Mouse (Mus musculus): ENCODE results near the gene Prox2. TPM values are rescaled to one million over a fixed set of nuclear protein-coding genes. Genes with fewer than 3 reads are reported as not detected.

Gene Prox2
- polyA plus RNA-seq, 1 experiment, result 2.6 TPM

GRCm38 (mm10) chr12:85135513-85136470 lies 25.2 kb upstream of the Prox2 start:
- DNase-seq, result no peak
- no peaks in the 10 kb centered on the region for H3K4me1 ChIP-seq (ENCODE audit: control insufficient read depth, insufficient read depth, low read length)
- TF ChIP-seq CTCF (IDR thresholded peaks at IDR 0.05; ENCODE audit: insufficient read depth, low read length) (no peak), POLR2A (IDR thresholded peaks at IDR 0.05; ENCODE audit: borderline replicate concordance, extremely low read depth, low read depth, low read length) (no peak)
- 57% methylated on average over 19 of the region's 19 CpGs for WGBS
- no peak overlapping the region for H3K4me3 ChIP-seq (replicated peaks; ENCODE audit: extremely low read depth, low read depth, low read length)

GRCm38 (mm10) chr12:85134043-85134794 lies 23.7 kb upstream of the Prox2 start:
- no peak for DNase-seq
- H3K4me3 ChIP-seq (replicated peaks; ENCODE audit: extremely low read depth, low read depth, low read length), result no peak overlapping the region
- TF ChIP-seq CTCF (IDR thresholded peaks at IDR 0.05; ENCODE audit: insufficient read depth, low read length), result no peak
- H3K4me1 ChIP-seq (ENCODE audit: control insufficient read depth, insufficient read depth, low read length), result no peaks in the 10 kb centered on the region
- 77% methylated on average over 8 of the region's 8 CpGs for WGBS

DNA sequence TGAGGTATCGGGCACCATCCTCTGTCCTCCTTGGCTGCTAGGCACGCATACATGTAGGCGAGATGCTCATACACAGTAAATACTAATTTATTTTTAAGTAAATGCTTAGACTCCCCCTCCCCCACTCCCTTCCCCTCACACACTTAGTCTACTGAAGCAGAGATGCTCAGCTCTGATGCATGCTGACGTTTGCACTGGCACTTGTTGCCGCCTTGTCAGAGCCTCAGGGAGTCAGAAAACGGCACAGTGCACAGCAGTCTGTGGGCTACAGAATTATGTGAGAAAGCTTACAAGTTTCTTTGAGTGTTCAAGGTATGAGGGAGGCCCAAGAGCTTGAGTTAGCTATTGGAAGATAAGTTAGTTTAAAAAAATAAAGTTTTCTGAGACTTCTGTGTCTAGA lies 20.8 kb upstream of the Prox2 start:
- no peak for DNase-seq
- TF ChIP-seq CTCF (IDR thresholded peaks at IDR 0.05; ENCODE audit: insufficient read depth, low read length), result no peak
- no peak for TF ChIP-seq POLR2A (IDR thresholded peaks at IDR 0.05; ENCODE audit: borderline replicate concordance, extremely low read depth, low read depth, low read length)
- no peaks in the 10 kb centered on the region for H3K4me1 ChIP-seq (ENCODE audit: control insufficient read depth, insufficient read depth, low read length)
- H3K4me3 ChIP-seq (replicated peaks; ENCODE audit: extremely low read depth, low read depth, low read length), result no peak overlapping the region
- WGBS, result 90% methylated on average over 6 of the region's 6 CpGs

DNA sequence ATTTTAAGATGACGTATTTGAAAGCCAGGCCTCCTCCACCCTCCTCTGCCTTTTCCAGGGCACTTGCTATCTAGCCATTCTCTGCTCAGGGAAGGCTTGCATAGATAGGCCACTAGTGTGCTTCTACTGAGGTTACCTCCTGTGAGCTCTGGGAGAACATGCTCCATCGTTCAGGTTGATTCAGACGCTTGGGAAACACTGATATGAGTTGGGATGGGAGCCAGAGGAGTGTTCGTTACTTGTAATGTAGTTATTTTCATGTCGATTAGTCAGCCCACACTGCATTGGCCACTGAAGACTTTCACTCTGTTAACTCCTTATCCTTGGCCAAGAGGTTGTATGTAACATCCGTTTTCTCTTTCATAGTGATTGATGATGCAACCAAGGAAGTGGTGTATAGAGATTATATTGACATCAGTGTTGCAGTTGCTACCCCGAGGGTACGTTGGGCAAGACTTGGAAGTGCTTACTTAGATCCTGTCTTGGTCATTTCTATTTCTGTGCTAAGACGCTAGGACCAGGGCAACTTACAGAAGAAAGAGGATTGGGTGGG lies 18.9 kb upstream of the Prox2 start:
- H3K4me3 ChIP-seq (replicated peaks; ENCODE audit: extremely low read depth, low read depth, low read length), result no peak overlapping the region
- no peak for DNase-seq
- TF ChIP-seq POLR2A (IDR thresholded peaks at IDR 0.05; ENCODE audit: borderline replicate concordance, extremely low read depth, low read depth, low read length), result no peak
- no peaks in the 10 kb centered on the region for H3K4me1 ChIP-seq (ENCODE audit: control insufficient read depth, insufficient read depth, low read length)
- 85% methylated on average over 9 of the region's 9 CpGs for WGBS

- Histone ChIP-seq H3K4me3 (replicated peaks; ENCODE audit: extremely low read depth, low read depth, low read length) (no peak overlapping the region), H3K4me1 (ENCODE audit: control insufficient read depth, insufficient read depth, low read length) (no peaks in the 10 kb centered on the region)
- DNase-seq, result no peak
- TF ChIP-seq CTCF (IDR thresholded peaks at IDR 0.05; ENCODE audit: insufficient read depth, low read length), result no peak
- no peak for TF ChIP-seq POLR2A (IDR thresholded peaks at IDR 0.05; ENCODE audit: borderline replicate concordance, extremely low read depth, low read depth, low read length)
- 68% methylated on average over 8 of the region's 8 CpGs for WGBS
Observed at GRCm38 (mm10) chr12:85126986-85127603, 16.5 kb upstream of the Prox2 start.

GRCm38 (mm10) chr12:85124751-85125150 lies 14.2 kb upstream of the Prox2 start:
- 91% methylated on average over 5 of the region's 5 CpGs for WGBS
- no peak overlapping the region for H3K4me3 ChIP-seq (replicated peaks; ENCODE audit: extremely low read depth, low read depth, low read length)
- TF ChIP-seq CTCF (IDR thresholded peaks at IDR 0.05; ENCODE audit: insufficient read depth, low read length) (no peak), POLR2A (IDR thresholded peaks at IDR 0.05; ENCODE audit: borderline replicate concordance, extremely low read depth, low read depth, low read length) (no peak)
- H3K4me1 ChIP-seq (ENCODE audit: control insufficient read depth, insufficient read depth, low read length), result no peaks in the 10 kb centered on the region
- DNase-seq, result no peak

DNA sequence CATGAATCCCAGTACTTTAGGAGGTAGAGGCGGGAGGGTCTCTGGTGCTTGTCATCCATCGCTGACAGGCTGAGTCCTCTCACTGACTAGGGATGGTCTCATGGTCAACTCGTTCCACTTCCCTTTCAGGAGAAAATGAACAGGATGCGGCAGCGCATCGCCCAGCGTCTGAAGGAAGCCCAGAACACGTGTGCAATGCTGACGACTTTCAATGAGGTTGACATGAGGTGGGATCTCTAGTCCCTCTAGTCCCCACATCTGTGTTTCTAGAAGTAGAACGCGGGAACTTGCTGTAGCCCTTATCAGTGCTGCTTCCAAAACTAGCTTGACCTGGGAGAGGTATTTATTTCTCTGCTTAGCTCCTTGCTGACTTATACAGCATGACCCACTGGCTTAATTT lies 13.1 kb upstream of the Prox2 start:
- TF ChIP-seq POLR2A (IDR thresholded peaks at IDR 0.05; ENCODE audit: borderline replicate concordance, extremely low read depth, low read depth, low read length), result no peak
- no peak for TF ChIP-seq CTCF (IDR thresholded peaks at IDR 0.05; ENCODE audit: insufficient read depth, low read length)
- WGBS, result 79% methylated on average over 11 of the region's 11 CpGs
- Histone ChIP-seq H3K4me3 (replicated peaks; ENCODE audit: extremely low read depth, low read depth, low read length) (no peak overlapping the region), H3K4me1 (ENCODE audit: control insufficient read depth, insufficient read depth, low read length) (no peaks in the 10 kb centered on the region)
- no peak for DNase-seq

GRCm38 (mm10) chr12:85123108-85123530 lies 12.6 kb upstream of the Prox2 start:
- Histone ChIP-seq H3K4me1 (ENCODE audit: control insufficient read depth, insufficient read depth, low read length) (no peaks in the 10 kb centered on the region), H3K4me3 (replicated peaks; ENCODE audit: extremely low read depth, low read depth, low read length) (no peak overlapping the region)
- 80% methylated on average over 9 of the region's 9 CpGs for WGBS
- DNase-seq, result no peak
- TF ChIP-seq POLR2A (IDR thresholded peaks at IDR 0.05; ENCODE audit: borderline replicate concordance, extremely low read depth, low read depth, low read length), result no peak
- TF ChIP-seq CTCF (IDR thresholded peaks at IDR 0.05; ENCODE audit: insufficient read depth, low read length), result no peak

DNA sequence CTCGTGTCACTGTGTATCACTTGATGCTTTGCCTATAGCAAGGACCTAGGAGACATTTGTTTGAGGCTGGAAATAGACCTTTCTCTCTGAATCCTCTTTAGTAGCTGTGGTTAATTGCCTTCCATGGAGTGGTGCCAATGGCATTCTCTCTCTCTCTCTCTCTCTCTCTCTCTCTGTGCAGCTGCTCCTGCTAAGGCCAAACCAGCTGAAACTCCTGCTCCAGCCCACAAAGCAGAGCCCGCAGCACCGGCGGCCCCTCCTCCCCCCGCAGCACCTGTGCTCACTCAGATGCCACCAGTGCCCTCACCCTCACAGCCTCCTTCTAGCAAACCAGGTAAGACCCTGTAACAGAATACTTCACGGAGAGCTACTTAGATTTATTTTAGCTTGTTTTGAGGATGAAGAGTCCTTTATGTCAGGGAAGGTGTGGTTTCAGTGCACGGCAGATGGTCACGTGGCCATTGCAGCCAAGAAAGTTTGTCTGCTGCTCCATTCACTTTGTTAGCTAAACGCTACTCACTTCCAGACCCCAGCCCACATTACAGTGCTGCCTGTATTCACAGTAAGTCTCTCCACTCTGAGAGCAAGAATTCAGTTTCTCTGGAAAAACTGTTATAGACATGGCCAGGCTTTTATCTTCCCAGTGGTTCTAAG lies 11.4 kb upstream of the Prox2 start:
- no peak for TF ChIP-seq POLR2A (IDR thresholded peaks at IDR 0.05; ENCODE audit: borderline replicate concordance, extremely low read depth, low read depth, low read length)
- TF ChIP-seq CTCF (IDR thresholded peaks at IDR 0.05; ENCODE audit: insufficient read depth, low read length), result no peak
- WGBS, result 89% methylated on average over 9 of the region's 9 CpGs
- no peak for DNase-seq

More for the DNA sequence above, 11.4 kb upstream of the Prox2 start:
- Histone ChIP-seq H3K4me3 (replicated peaks; ENCODE audit: extremely low read depth, low read depth, low read length) (no peak overlapping the region), H3K4me1 (ENCODE audit: control insufficient read depth, insufficient read depth, low read length) (no peaks in the 10 kb centered on the region)

All from lung, adult 2 months (tissue).